Mouse (Mus musculus) embryonic facial prominence, embryonic 15.5 days (tissue): ENCODE measurements around the gene Psmd7. TPM values are rescaled to one million over a fixed set of nuclear protein-coding genes. Genes with fewer than 3 reads are reported as not detected.

Experiments used
- microRNA counts: library from miRNA; unstranded; fragments of <30 nt; microRNA quantifications from one replicate; lab custom pipeline; 2016
- microRNA-seq: library from miRNA; unstranded; fragments of <30 nt; microRNA quantifications from one replicate; pipeline ENCODE4, GENCODE M21; 2016; ENCODE audit warnings: borderline number of aligned reads
- polyA plus RNA-seq: library from polyadenylated mRNA; unstranded; fragments of >200 nt; fragmentation: Nextera tagmentation; extraction: Ambion mirVana; gene quantifications from 2 replicates; pipeline ENCODE4 v1.2.1, GENCODE M21; 2015

Gene Psmd7
- polyA plus RNA-seq, 1 experiment from 2014 or later, result 266 TPM

MicroRNA genes within 50 kb of the gene (microRNA counts, 519-probe panel; counts per million panel counts)
- 3,858 counts per million, percentile 91 among the panel's probes with 10 or more counts for microRNA mmu-miR-140 (lab: Ali Mortazavi, UCI)

Small RNA genes lying within 50 kb of the gene (microRNA-seq; reads per million reads assigned to microRNA genes)
- gene Mir140, result 13,989 reads per million, percentile 95 among the genes with 10 or more reads in this experiment

Other genes with a start within 250 kb of the Psmd7 start
- 23.4 and 33.6 TPM in 2 replicates for gene Nqo1, start 185.3 kb downstream of the Psmd7 start, polyA plus RNA-seq
- gene Nob1, start 163.4 kb downstream of the Psmd7 start, polyA plus RNA-seq, result 79.1 and 84.7 TPM in 2 replicates
- 65.0 and 84.3 TPM in 2 replicates for gene Wwp2, start 152.1 kb downstream of the Psmd7 start, polyA plus RNA-seq